Mouse (Mus musculus) midbrain, embryonic 13.5 days (tissue): ENCODE measurements around the gene Snrnp27. TPM values are rescaled to one million over a fixed set of nuclear protein-coding genes. Genes with fewer than 3 reads are reported as not detected.

Source experiments
- ATAC-seq: fragments of 200-750 bp; cut with Nextera tagmentation; 2 replicates; pipeline ENCODE4 v1.8.0; 2017; ENCODE audit warnings: mild to moderate bottlenecking, moderate TSS enrichment, moderate library complexity
- H3K27ac ChIP-seq: fragments of 300-500 bp; sonication (generic); 2 replicates; pipeline ENCODE4 v1.5.1; 2015; ENCODE audit warnings: inconsistent platforms, mild to moderate bottlenecking, moderate library complexity
- H3K27me3 ChIP-seq: fragments of 300-500 bp; sonication (generic); 2 replicates; pipeline ENCODE4 v1.6.1; 2015; ENCODE audit warnings: mild to moderate bottlenecking, inconsistent platforms
- H3K36me3 ChIP-seq: fragments of 300-500 bp; sonication (generic); 2 replicates; pipeline ENCODE4 v1.6.1; 2015; ENCODE audit warnings: mild to moderate bottlenecking, inconsistent platforms
- H3K4me1 ChIP-seq: fragments of 300-500 bp; sonication (generic); replicated peaks from 2 replicates; pipeline ENCODE4 v1.6.1; 2015; ENCODE audit warnings: inconsistent platforms
- H3K4me2 ChIP-seq: fragments of 300-500 bp; sonication (generic); replicated peaks from 2 replicates; pipeline ENCODE4 v1.6.1; 2015; ENCODE audit warnings: moderate library complexity, mild to moderate bottlenecking, inconsistent platforms
- H3K4me3 ChIP-seq: fragments of 300-500 bp; sonication (generic); replicated peaks from 2 replicates; pipeline ENCODE4 v1.5.1; 2015; ENCODE audit warnings: mild to moderate bottlenecking, inconsistent platforms
- H3K9ac ChIP-seq: fragments of 300-500 bp; sonication (generic); replicated peaks from 2 replicates; pipeline ENCODE4 v1.6.1; 2015; ENCODE audit warnings: mild to moderate bottlenecking, inconsistent platforms
- H3K9me3 ChIP-seq: fragments of 300-500 bp; sonication (generic); 2 replicates; pipeline ENCODE4 v1.6.1; 2016; ENCODE audit warnings: mild to moderate bottlenecking, inconsistent platforms
- WGBS: fragments of 180-500 bp; shearing (Covaris S2); methylation state at CpG from one replicate; pipeline ENCODE4 v1.1.7; 2015; 5-methylcytosine and 5-hydroxymethylcytosine counted together
- polyA plus RNA-seq: library from polyadenylated mRNA; unstranded; fragments of >200 nt; fragmentation: Nextera tagmentation; extraction: Ambion mirVana; gene quantifications from 2 replicates; pipeline ENCODE4 v1.2.1, GENCODE M21; 2015

Snrnp27 gene
- polyA plus RNA-seq, 1 experiment from 2014 or later, result 117 TPM

- no peak for ATAC-seq
- H3K9me3 ChIP-seq, result no peaks in the 10 kb centered on the region
- H3K4me3 ChIP-seq, result no peak overlapping the region
- no peak overlapping the region for H3K4me2 ChIP-seq
- no peaks in the 10 kb centered on the region for H3K27me3 ChIP-seq
- 67% methylated on average over 1 of the region's 1 CpGs for WGBS
- peaks cover 43% of the 10 kb centered on the region for H3K36me3 ChIP-seq
- peaks cover 13% of the 10 kb centered on the region for H3K4me1 ChIP-seq
- no peak overlapping the region for H3K27ac ChIP-seq
- H3K9ac ChIP-seq, result 0 out of 2 replicates have a peak overlapping the region, but pooled peaks have one; percentile 10
These were observed 2.6 kb upstream of the Snrnp27 start for GRCm38 (mm10) chr6:86686971-86687370.

GRCm38 (mm10) chr6:86684655-86685011 is 311 bp upstream of the Snrnp27 start:
- H3K9me3 ChIP-seq, result no peaks in the 10 kb centered on the region
- peak overlapping the region; percentile 95 for H3K4me3 ChIP-seq
- no peaks in the 10 kb centered on the region for H3K27me3 ChIP-seq
- H3K9ac ChIP-seq, result peak overlapping the region; percentile 94
- H3K4me1 ChIP-seq, result peaks cover 13% of the 10 kb centered on the region
- WGBS, result 36% methylated on average over 12 of the region's 12 CpGs
- peak; percentile 67; the same call in 1 of the 2 replicates for ATAC-seq
- no peak overlapping the region for H3K27ac ChIP-seq
- H3K4me2 ChIP-seq, result peak overlapping the region; percentile 89
- peaks cover 44% of the 10 kb centered on the region for H3K36me3 ChIP-seq

- no peaks in the 10 kb centered on the region for H3K27me3 ChIP-seq
- no peak for ATAC-seq
- H3K4me2 ChIP-seq, result no peak overlapping the region
- 89% methylated on average over 3 of the region's 3 CpGs for WGBS
- no peak overlapping the region for H3K9ac ChIP-seq
- no peak overlapping the region for H3K4me3 ChIP-seq
- no peaks in the 10 kb centered on the region for H3K9me3 ChIP-seq
- peaks cover 13% of the 10 kb centered on the region for H3K4me1 ChIP-seq
- H3K27ac ChIP-seq, result no peak overlapping the region
- H3K36me3 ChIP-seq, result peaks cover 60% of the 10 kb centered on the region
These were observed 3.0 kb downstream of the Snrnp27 start for GRCm38 (mm10) chr6:86681289-86681688.

GRCm38 (mm10) chr6:86678341-86678740 is 6.0 kb downstream of the Snrnp27 start:
- WGBS, result 77% methylated on average over 6 of the region's 6 CpGs
- no peak overlapping the region for H3K4me2 ChIP-seq

GRCm38 (mm10) chr6:86670873-86671272 is 13.4 kb downstream of the Snrnp27 start:
- Histone ChIP-seq H3K27me3 (no peaks in the 10 kb centered on the region), H3K4me1 (peaks cover 34% of the 10 kb centered on the region), H3K4me2 (no peak overlapping the region), H3K9me3 (no peaks in the 10 kb centered on the region), H3K9ac (no peak overlapping the region), H3K36me3 (peaks cover 50% of the 10 kb centered on the region), H3K4me3 (no peak overlapping the region), H3K27ac (0 out of 2 replicates have a peak overlapping the region, but pooled peaks have one; percentile 21)
- no peak for ATAC-seq
- 18% methylated on average over 2 of the region's 2 CpGs for WGBS

More at GRCm38 (mm10) chr6:86678341-86678740, 6.0 kb downstream of the Snrnp27 start:
- H3K36me3 ChIP-seq, result peaks cover 88% of the 10 kb centered on the region
- H3K4me3 ChIP-seq, result no peak overlapping the region
- no peak overlapping the region for H3K27ac ChIP-seq
- H3K9ac ChIP-seq, result no peak overlapping the region
- H3K27me3 ChIP-seq, result no peaks in the 10 kb centered on the region
- H3K4me1 ChIP-seq, result peaks cover 2% of the 10 kb centered on the region
- ATAC-seq, result no peak
- no peaks in the 10 kb centered on the region for H3K9me3 ChIP-seq

GRCm38 (mm10) chr6:86669240-86669727 is 15.0 kb downstream of the Snrnp27 start:
- Histone ChIP-seq H3K4me2 (peak overlapping the region; percentile 84), H3K36me3 (peaks cover 39% of the 10 kb centered on the region), H3K9ac (peak overlapping the region; percentile 93), H3K4me1 (peaks cover 34% of the 10 kb centered on the region), H3K27ac (peak overlapping the region; percentile 70), H3K27me3 (no peaks in the 10 kb centered on the region), H3K9me3 (no peaks in the 10 kb centered on the region), H3K4me3 (peak overlapping the region; percentile 94)
- ATAC-seq, result peak; percentile 100
- WGBS, result 1% methylated on average over 36 of the region's 37 CpGs

GRCm38 (mm10) chr6:86668580-86669239 is 15.6 kb downstream of the Snrnp27 start, which contains the start of gene Mxd1:
TSS of gene Mxd1 (minus strand) at chr6:86669161.
- WGBS, result under 1% methylated on average over 43 of the region's 76 CpGs

GRCm38 (mm10) chr6:86667061-86667460 is 17.3 kb downstream of the Snrnp27 start:
- no peak for ATAC-seq
- H3K27ac ChIP-seq, result no peak overlapping the region
- H3K4me1 ChIP-seq, result peaks cover 34% of the 10 kb centered on the region
- peak overlapping the region; percentile 84; the same call in 1 of the 2 replicates for H3K4me2 ChIP-seq
- H3K27me3 ChIP-seq, result no peaks in the 10 kb centered on the region
- 90% methylated on average over 10 of the region's 10 CpGs for WGBS
- H3K9me3 ChIP-seq, result no peaks in the 10 kb centered on the region
- peak overlapping the region; percentile 93 for H3K9ac ChIP-seq
- H3K4me3 ChIP-seq, result peak overlapping the region; percentile 94
- H3K36me3 ChIP-seq, result peaks cover 38% of the 10 kb centered on the region

More at GRCm38 (mm10) chr6:86668580-86669239, 15.6 kb downstream of the Snrnp27 start, which contains the start of gene Mxd1:
- H3K4me2 ChIP-seq, result peak within 1 kb of the TSS; percentile 84
- H3K36me3 ChIP-seq, result peaks cover 38% of the 10 kb centered on the region
- ATAC-seq, result peak; percentile 98; the same call in 1 of the 2 replicates
- peaks cover 34% of the 10 kb centered on the region for H3K4me1 ChIP-seq
- no peaks in the 10 kb centered on the region for H3K27me3 ChIP-seq
- no peaks in the 10 kb centered on the region for H3K9me3 ChIP-seq
- peak within 1 kb of the TSS; percentile 93 for H3K9ac ChIP-seq
- H3K27ac ChIP-seq, result peak within 1 kb of the TSS; percentile 70
- H3K4me3 ChIP-seq, result peak within 1 kb of the TSS; percentile 94

GRCm38 (mm10) chr6:86665560-86666307 is 18.6 kb downstream of the Snrnp27 start:
- Histone ChIP-seq H3K9ac (no peak overlapping the region), H3K4me1 (peaks cover 34% of the 10 kb centered on the region), H3K36me3 (peaks cover 47% of the 10 kb centered on the region), H3K4me3 (no peak overlapping the region), H3K27me3 (no peaks in the 10 kb centered on the region), H3K4me2 (no peak overlapping the region), H3K9me3 (no peaks in the 10 kb centered on the region), H3K27ac (no peak overlapping the region)
- no peak for ATAC-seq
- 91% methylated on average over 17 of the region's 17 CpGs for WGBS

- Histone ChIP-seq H3K4me3 (no peak overlapping the region), H3K9ac (no peak overlapping the region), H3K9me3 (no peaks in the 10 kb centered on the region), H3K27ac (no peak overlapping the region), H3K36me3 (peaks cover 54% of the 10 kb centered on the region), H3K4me2 (no peak overlapping the region), H3K27me3 (no peaks in the 10 kb centered on the region), H3K4me1 (peaks cover 32% of the 10 kb centered on the region)
- WGBS, result 87% methylated on average over 5 of the region's 5 CpGs
- ATAC-seq, result no peak
These were observed 19.2 kb downstream of the Snrnp27 start for GRCm38 (mm10) chr6:86665076-86665475.

- no peak for ATAC-seq
- Histone ChIP-seq H3K9me3 (no peaks in the 10 kb centered on the region), H3K27me3 (no peaks in the 10 kb centered on the region), H3K9ac (no peak overlapping the region), H3K4me1 (no peaks in the 10 kb centered on the region), H3K36me3 (peaks cover 78% of the 10 kb centered on the region), H3K4me3 (no peak overlapping the region), H3K4me2 (no peak overlapping the region), H3K27ac (no peak overlapping the region)
- 77% methylated on average over 9 of the region's 9 CpGs for WGBS
These were observed 24.0 kb downstream of the Snrnp27 start for GRCm38 (mm10) chr6:86660161-86660877.
